Mouse (Mus musculus) myocyte (in vitro differentiated cells): ENCODE measurements around the gene Pfdn6.

Source experiments
- MYOG ChIP-seq, 3 experiments: IDR thresholded peaks; one replicate each; pipeline ENCODE4 v1.6.1; 2011; ENCODE audit warnings: control low read depth in 2 of 3, low read depth in 2 of 3, mild to moderate bottlenecking in 2 of 3; ENCODE audit not compliant: insufficient read length in 2 of 3, control insufficient read depth in 1 of 3, insufficient read depth in 1 of 3
- POLR2A ChIP-seq: IDR thresholded peaks from one replicate; pipeline ENCODE4 v1.6.1; 2011; ENCODE audit warnings: low read depth, mild to moderate bottlenecking, control low read depth, moderate library complexity; ENCODE audit not compliant: insufficient read length
- POLR2AphosphoS2 ChIP-seq: IDR thresholded peaks from one replicate; pipeline ENCODE4 v1.6.1; 2011; ENCODE audit warnings: low read depth, control low read depth; ENCODE audit not compliant: insufficient read length
- TCF12 ChIP-seq: IDR thresholded peaks from one replicate; pipeline ENCODE4 v1.6.1; 2011; ENCODE audit warnings: mild to moderate bottlenecking, control low read depth; ENCODE audit not compliant: poor library complexity, insufficient read depth, severe bottlenecking

DNA sequence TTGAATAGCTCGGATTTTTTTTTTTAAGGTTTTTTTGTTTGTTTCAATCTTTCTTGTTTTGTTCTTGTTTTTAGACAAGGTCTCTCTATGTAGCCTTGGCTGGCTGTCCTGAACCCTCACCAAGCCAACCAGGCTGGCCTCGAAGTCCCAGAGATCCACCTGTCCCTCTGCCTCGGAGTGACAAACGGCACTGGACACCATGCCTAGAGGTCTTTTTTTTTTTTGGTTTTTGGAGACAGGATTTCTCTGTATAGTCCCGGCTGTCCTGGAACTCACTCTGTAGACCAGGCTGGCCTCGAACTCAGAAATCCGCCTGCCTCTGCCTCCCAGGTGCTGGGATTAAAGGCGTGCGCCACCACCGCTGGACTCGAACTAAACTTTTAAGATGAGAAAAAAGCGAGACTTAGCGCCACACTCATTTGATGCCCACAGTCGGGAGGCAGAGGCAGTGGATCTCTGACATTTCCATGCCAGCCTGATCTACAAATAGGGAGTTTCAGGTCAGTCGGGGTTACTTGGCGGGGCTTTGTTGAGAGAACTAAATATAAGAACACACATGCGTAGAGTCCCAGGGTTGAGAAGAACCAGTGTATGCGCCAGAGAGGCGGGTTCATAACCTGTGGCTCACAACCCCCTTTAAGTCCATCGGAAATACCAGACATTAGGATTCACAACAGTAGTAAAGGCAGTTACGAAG, 11.7 kb downstream of the Pfdn6 start:
- TF ChIP-seq POLR2A (no peak), POLR2AphosphoS2 (no peak), TCF12 (no peak), MYOG (IDR thresholded peaks at IDR 0.05; ENCODE audit: control insufficient read depth in 1 of 3, insufficient read depth in 1 of 3, insufficient read length in 2 of 3, low read depth in 2 of 3) (no peak)
